Mouse (Mus musculus) hindbrain, embryonic 12.5 days (tissue): ENCODE measurements around the gene Cdkal1. TPM values are rescaled to one million over a fixed set of nuclear protein-coding genes. Genes with fewer than 3 reads are reported as not detected.

Source experiments
- ATAC-seq: fragments of 200-750 bp; cut with Nextera tagmentation; 2 replicates; pipeline ENCODE4 v1.8.0; 2017; ENCODE audit warnings: moderate TSS enrichment; ENCODE audit not compliant: low FRiP score
- H3K27ac ChIP-seq: fragments of 300-500 bp; sonication (generic); 2 replicates; pipeline ENCODE4 v1.5.1; 2016; ENCODE audit warnings: mild to moderate bottlenecking
- H3K27me3 ChIP-seq: fragments of 300-500 bp; sonication (generic); 2 replicates; pipeline ENCODE4 v1.6.1; 2016; ENCODE audit warnings: mild to moderate bottlenecking
- H3K36me3 ChIP-seq: fragments of 300-500 bp; sonication (generic); 2 replicates; pipeline ENCODE4 v1.6.1; 2016; ENCODE audit warnings: mild to moderate bottlenecking
- H3K4me1 ChIP-seq: fragments of 300-500 bp; sonication (generic); 2 replicates; pipeline ENCODE4 v1.6.1; 2016
- H3K4me2 ChIP-seq: fragments of 300-500 bp; sonication (generic); replicated peaks from 2 replicates; pipeline ENCODE4 v1.6.1; 2016; ENCODE audit warnings: mild to moderate bottlenecking
- H3K4me3 ChIP-seq: fragments of 300-500 bp; sonication (generic); 2 replicates; pipeline ENCODE4 v1.5.1; 2016; ENCODE audit warnings: mild to moderate bottlenecking
- H3K9ac ChIP-seq: fragments of 300-500 bp; sonication (generic); 2 replicates; pipeline ENCODE4 v1.6.1; 2016; ENCODE audit warnings: mild to moderate bottlenecking, moderate library complexity
- H3K9me3 ChIP-seq: fragments of 300-500 bp; sonication (generic); replicated peaks from 2 replicates; pipeline ENCODE4 v1.6.1; 2016; ENCODE audit warnings: mild to moderate bottlenecking
- WGBS: fragments of 180-500 bp; shearing (Covaris S2); methylation state at CpG from one replicate; pipeline ENCODE4 v1.1.7; 2016; 5-methylcytosine and 5-hydroxymethylcytosine counted together
- polyA plus RNA-seq: library from polyadenylated mRNA; unstranded; fragments of >200 nt; fragmentation: Nextera tagmentation; extraction: Ambion mirVana; gene quantifications from 2 replicates; pipeline ENCODE4 v1.2.1, GENCODE M21; 2016

Gene Cdkal1
- polyA plus RNA-seq, 1 experiment from 2014 or later: 31.4 TPM

DNA sequence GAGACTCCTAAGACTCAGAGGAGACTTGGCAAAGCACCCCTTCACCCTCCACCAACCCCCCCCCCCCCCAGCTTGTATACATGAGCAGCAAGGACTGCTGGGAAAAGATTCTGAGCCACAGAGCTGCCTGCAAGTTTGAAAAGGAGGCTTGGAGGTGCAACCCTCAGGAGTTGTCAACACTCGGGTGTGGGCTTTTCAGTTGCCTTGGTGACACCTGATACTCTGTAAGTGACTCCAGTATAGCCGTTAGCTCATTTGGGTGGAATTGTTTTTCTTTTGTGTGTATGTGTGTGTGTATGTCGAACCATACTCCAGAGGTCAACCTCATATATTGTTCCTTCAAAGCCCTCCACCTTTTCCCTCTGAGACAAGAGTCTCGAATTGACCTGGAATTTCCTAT, 669.9 kb downstream of the Cdkal1 start:
- no peaks in the 10 kb centered on the region for H3K27me3 ChIP-seq
- H3K4me1 ChIP-seq: no peaks in the 10 kb centered on the region
- no peak overlapping the region for H3K4me3 ChIP-seq
- no peak overlapping the region for H3K9ac ChIP-seq
- no peak overlapping the region for H3K27ac ChIP-seq
- H3K36me3 ChIP-seq: no peaks in the 10 kb centered on the region
- H3K4me2 ChIP-seq: no peak overlapping the region
- WGBS: 53% methylated on average over 4 of the region's 4 CpGs
- no peak for ATAC-seq
- H3K9me3 ChIP-seq: no peaks in the 10 kb centered on the region

DNA sequence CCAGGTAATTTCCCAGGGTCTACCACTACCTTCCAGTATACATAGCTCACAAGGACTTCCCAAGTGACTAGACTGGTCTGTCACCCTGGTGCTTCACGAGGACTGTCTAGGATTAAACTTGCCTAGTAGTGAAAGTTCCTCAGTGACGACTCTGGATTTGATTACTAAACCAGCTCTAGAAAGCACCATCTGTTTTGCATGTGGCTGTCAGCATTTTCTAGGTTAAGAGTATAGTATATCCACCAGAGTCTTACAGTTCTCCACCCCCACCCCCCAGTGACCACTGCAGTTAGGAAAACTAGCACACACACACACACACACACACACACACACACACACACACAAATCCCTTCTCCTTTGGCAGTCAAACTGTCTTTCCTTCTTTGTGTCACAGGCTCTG, 670.9 kb downstream of the Cdkal1 start:
- Histone ChIP-seq H3K27ac (no peak overlapping the region), H3K4me3 (no peak overlapping the region), H3K9me3 (no peaks in the 10 kb centered on the region), H3K27me3 (no peaks in the 10 kb centered on the region), H3K4me2 (no peak overlapping the region), H3K36me3 (no peaks in the 10 kb centered on the region), H3K4me1 (no peaks in the 10 kb centered on the region), H3K9ac (no peak overlapping the region)
- 57% methylated on average over 2 of the region's 2 CpGs for whole genome bisulfite sequencing
- ATAC-seq: no peak

GRCm38 (mm10) chr13:29179861-29180260, 675.6 kb downstream of the Cdkal1 start:
- H3K9me3 ChIP-seq: no peaks in the 10 kb centered on the region
- H3K27me3 ChIP-seq: no peaks in the 10 kb centered on the region
- H3K27ac ChIP-seq: no peak overlapping the region
- no peak for ATAC-seq
- no peak overlapping the region for H3K4me2 ChIP-seq
- H3K9ac ChIP-seq: no peak overlapping the region
- 88% methylated on average over 4 of the region's 4 CpGs for WGBS
- 0 out of 2 replicates have a peak, but pooled peaks cover 4% of the 10 kb centered on the region for H3K4me1 ChIP-seq
- no peak overlapping the region for H3K4me3 ChIP-seq
- no peaks in the 10 kb centered on the region for H3K36me3 ChIP-seq

DNA sequence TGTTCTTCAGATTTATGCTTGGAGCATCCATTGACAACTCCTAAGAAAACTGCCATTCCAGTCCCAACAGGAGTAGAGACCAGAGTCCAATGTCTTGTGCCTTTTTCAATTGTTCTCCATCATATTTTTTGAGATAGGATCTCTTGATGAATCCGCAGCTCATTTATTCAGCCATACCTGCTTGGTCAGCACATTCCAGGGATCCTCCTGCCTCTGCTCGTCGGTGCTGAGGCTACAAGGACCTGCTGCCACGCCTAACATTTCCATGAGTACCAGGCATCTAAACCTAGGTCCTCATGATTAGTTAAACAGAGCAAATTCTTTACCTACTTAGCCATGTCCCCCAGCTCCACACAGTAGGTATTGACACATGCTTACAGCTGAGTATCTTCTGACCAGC, 676.2 kb downstream of the Cdkal1 start:
- Histone ChIP-seq H3K4me2 (no peak overlapping the region), H3K9ac (no peak overlapping the region), H3K4me3 (no peak overlapping the region), H3K27ac (no peak overlapping the region), H3K4me1 (0 out of 2 replicates have a peak, but pooled peaks cover 4% of the 10 kb centered on the region), H3K36me3 (no peaks in the 10 kb centered on the region), H3K9me3 (no peaks in the 10 kb centered on the region), H3K27me3 (no peaks in the 10 kb centered on the region)
- 89% methylated on average over 4 of the region's 4 CpGs for WGBS
- no peak for ATAC-seq

DNA sequence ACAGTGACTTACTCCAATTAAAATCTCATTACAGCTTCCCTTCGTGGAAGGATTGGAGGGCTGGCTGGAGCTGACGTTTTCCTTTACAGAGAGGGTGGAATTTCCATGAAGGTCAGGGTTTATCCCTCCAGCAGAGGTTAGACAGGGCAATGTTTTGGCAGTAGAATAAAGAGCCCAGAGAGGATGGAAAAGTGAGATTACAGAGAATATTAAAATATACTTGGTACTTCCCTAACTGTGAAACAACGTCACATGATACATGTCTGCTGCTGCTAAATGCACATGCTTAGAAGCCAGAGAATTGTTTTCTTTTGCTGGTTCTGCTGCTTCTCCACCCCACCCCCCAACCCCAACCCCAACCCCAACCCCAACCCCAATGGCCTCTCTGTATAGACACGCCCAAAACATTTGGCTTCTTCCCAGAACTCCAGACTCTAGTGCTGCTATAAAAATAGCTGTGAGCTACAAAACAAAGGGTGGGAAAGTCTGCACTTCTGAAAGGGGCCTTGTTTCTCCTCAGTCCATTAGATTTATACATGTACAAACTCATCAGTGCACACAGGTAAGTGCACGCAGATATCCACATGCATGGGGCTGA, 677.5 kb downstream of the Cdkal1 start:
- Histone ChIP-seq H3K4me1 (0 out of 2 replicates have a peak, but pooled peaks cover 4% of the 10 kb centered on the region), H3K27ac (no peak overlapping the region), H3K27me3 (no peaks in the 10 kb centered on the region), H3K9ac (no peak overlapping the region), H3K4me3 (no peak overlapping the region), H3K36me3 (no peaks in the 10 kb centered on the region), H3K4me2 (no peak overlapping the region), H3K9me3 (no peaks in the 10 kb centered on the region)
- WGBS: 57% methylated on average over 5 of the region's 5 CpGs
- no peak for ATAC-seq

GRCm38 (mm10) chr13:29169356-29169755, 686.1 kb downstream of the Cdkal1 start:
- Histone ChIP-seq H3K9ac (no peak overlapping the region), H3K4me3 (no peak overlapping the region), H3K36me3 (no peaks in the 10 kb centered on the region), H3K9me3 (no peaks in the 10 kb centered on the region), H3K4me2 (no peak overlapping the region), H3K4me1 (peaks cover 4% of the 10 kb centered on the region), H3K27me3 (no peaks in the 10 kb centered on the region), H3K27ac (no peak overlapping the region)
- no peak for ATAC-seq
- WGBS: 50% methylated on average over 1 of the region's 1 CpGs

- ATAC-seq: no peak
- WGBS: 54% methylated on average over 15 of the region's 15 CpGs
- no peaks in the 10 kb centered on the region for H3K9me3 ChIP-seq
These were observed 690.5 kb downstream of the Cdkal1 start for GRCm38 (mm10) chr13:29164845-29165524.

GRCm38 (mm10) chr13:29162867-29163514, 692.5 kb downstream of the Cdkal1 start:
- H3K4me3 ChIP-seq: no peak overlapping the region
- H3K27me3 ChIP-seq: no peaks in the 10 kb centered on the region
- no peaks in the 10 kb centered on the region for H3K9me3 ChIP-seq
- H3K9ac ChIP-seq: no peak overlapping the region
- H3K4me1 ChIP-seq: peaks cover 5% of the 10 kb centered on the region
- H3K4me2 ChIP-seq: no peak overlapping the region
- no peak overlapping the region for H3K27ac ChIP-seq
- no peak for ATAC-seq
- H3K36me3 ChIP-seq: no peaks in the 10 kb centered on the region
- 94% methylated on average over 2 of the region's 2 CpGs for WGBS

More at GRCm38 (mm10) chr13:29164845-29165524, 690.5 kb downstream of the Cdkal1 start:
- Histone ChIP-seq H3K4me3 (no peak overlapping the region), H3K36me3 (no peaks in the 10 kb centered on the region), H3K9ac (no peak overlapping the region), H3K4me2 (no peak overlapping the region), H3K4me1 (peaks cover 5% of the 10 kb centered on the region), H3K27ac (no peak overlapping the region), H3K27me3 (no peaks in the 10 kb centered on the region)

GRCm38 (mm10) chr13:29162444-29162843, 693.0 kb downstream of the Cdkal1 start:
- Histone ChIP-seq H3K27me3 (no peaks in the 10 kb centered on the region), H3K4me2 (no peak overlapping the region), H3K4me1 (peaks cover 5% of the 10 kb centered on the region), H3K9ac (no peak overlapping the region), H3K36me3 (no peaks in the 10 kb centered on the region), H3K27ac (no peak overlapping the region), H3K4me3 (no peak overlapping the region), H3K9me3 (no peaks in the 10 kb centered on the region)
- ATAC-seq: no peak
- 62% methylated on average over 3 of the region's 3 CpGs for WGBS

DNA sequence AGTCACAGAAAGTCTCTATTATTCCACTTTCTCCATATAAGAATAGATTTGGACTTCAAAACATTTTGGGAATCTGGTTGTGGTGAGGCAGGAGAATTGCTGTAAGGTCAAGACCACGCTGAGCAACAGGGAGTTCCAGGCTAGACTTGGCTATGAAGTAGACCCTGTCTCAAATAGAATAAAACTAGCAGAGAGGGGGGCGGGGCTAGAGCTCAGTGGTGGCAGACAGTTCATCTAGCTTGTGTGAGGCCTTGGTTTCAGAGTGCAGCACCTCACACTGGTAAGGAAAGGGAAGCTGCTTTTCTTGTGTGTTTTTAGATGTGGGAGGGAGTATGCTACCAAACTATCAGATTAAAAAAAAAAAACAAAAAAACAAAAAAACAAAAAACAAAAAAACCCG, 694.0 kb downstream of the Cdkal1 start:
- no peak for ATAC-seq

GRCm38 (mm10) chr13:29156703-29157102, 698.8 kb downstream of the Cdkal1 start:
- H3K4me3 ChIP-seq: no peak overlapping the region

More for the DNA sequence above, 694.0 kb downstream of the Cdkal1 start:
- WGBS: 86% methylated on average over 3 of the region's 3 CpGs
- Histone ChIP-seq H3K9me3 (no peaks in the 10 kb centered on the region), H3K4me3 (no peak overlapping the region), H3K36me3 (no peaks in the 10 kb centered on the region), H3K9ac (no peak overlapping the region), H3K4me1 (peaks cover 5% of the 10 kb centered on the region), H3K4me2 (no peak overlapping the region), H3K27me3 (no peaks in the 10 kb centered on the region), H3K27ac (no peak overlapping the region)

GRCm38 (mm10) chr13:29155297-29155696, 700.2 kb downstream of the Cdkal1 start:
- no peaks in the 10 kb centered on the region for H3K9me3 ChIP-seq
- no peaks in the 10 kb centered on the region for H3K27me3 ChIP-seq
- no peak overlapping the region for H3K4me3 ChIP-seq
- no peaks in the 10 kb centered on the region for H3K4me1 ChIP-seq
- no peaks in the 10 kb centered on the region for H3K36me3 ChIP-seq
- no peak overlapping the region for H3K4me2 ChIP-seq
- no peak overlapping the region for H3K9ac ChIP-seq
- H3K27ac ChIP-seq: no peak overlapping the region
- no peak for ATAC-seq
- WGBS: 79% methylated on average over 3 of the region's 3 CpGs

More at GRCm38 (mm10) chr13:29156703-29157102, 698.8 kb downstream of the Cdkal1 start:
- no peaks in the 10 kb centered on the region for H3K36me3 ChIP-seq
- no peak overlapping the region for H3K4me2 ChIP-seq
- no peak for ATAC-seq
- no peaks in the 10 kb centered on the region for H3K9me3 ChIP-seq
- 17% methylated on average over 4 of the region's 4 CpGs for WGBS
- no peaks in the 10 kb centered on the region for H3K4me1 ChIP-seq
- H3K9ac ChIP-seq: no peak overlapping the region
- no peaks in the 10 kb centered on the region for H3K27me3 ChIP-seq
- no peak overlapping the region for H3K27ac ChIP-seq
